Mouse (Mus musculus) brown adipose tissue, adult 24 weeks (tissue): ENCODE results near the gene Gsta2. TPM values are rescaled to one million over a fixed set of nuclear protein-coding genes. Genes with fewer than 3 reads are reported as not detected.
"Not testable (repeated sequence)": the region's sequence is repeated elsewhere in the genome, so short reads cannot be mapped to it uniquely, and the experiment has no call there.

ENCODE experiments used
- H3K27ac ChIP-seq: fragments of 200-500 bp; replicated peaks from 2 replicates; pipeline ENCODE4 v1.5.1; 2012; ENCODE audit warnings: low read depth, mild to moderate bottlenecking, low read length
- H3K4me1 ChIP-seq: fragments of 200-500 bp; 2 replicates; pipeline ENCODE4 v1.6.1; 2012; ENCODE audit warnings: low read length, mixed read lengths; ENCODE audit not compliant: control insufficient read depth, insufficient read depth, insufficient read length
- H3K4me3 ChIP-seq: fragments of 200-500 bp; 2 replicates; pipeline ENCODE4 v1.5.1; 2012; ENCODE audit warnings: low read depth, mild to moderate bottlenecking, low read length, moderate library complexity; ENCODE audit not compliant: insufficient read depth
- polyA plus RNA-seq: library from polyadenylated mRNA; stranded (reverse); fragments of >200 nt; gene quantifications from 2 replicates; pipeline ENCODE4 v1.2.4, GENCODE M21; 2012; ENCODE audit not compliant: missing spikeins, insufficient read depth, insufficient read length

Gsta2 gene
- polyA plus RNA-seq, 1 experiment: not detected

DNA sequence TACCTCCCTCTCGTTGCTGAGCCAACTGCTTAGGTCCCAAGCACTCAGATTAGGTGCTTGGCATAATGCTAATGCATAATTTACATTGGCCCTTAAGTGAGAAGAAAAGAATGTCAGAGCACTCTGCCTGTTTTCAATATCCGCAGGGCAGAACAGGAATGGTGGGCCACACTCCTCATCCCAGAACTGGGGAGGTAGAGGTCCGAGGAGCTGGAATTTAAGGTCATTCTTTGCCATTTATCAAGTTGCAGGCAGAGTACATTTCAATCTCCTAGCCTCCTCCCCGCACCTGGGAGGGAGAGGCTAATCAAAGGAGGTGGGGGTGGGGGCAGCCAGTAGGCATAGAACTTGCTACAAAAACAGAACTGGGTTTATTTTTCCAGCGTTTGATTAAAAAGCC lies 18.8 kb upstream of the Gsta2 start:
- H3K4me1 ChIP-seq: no peaks in the 10 kb centered on the region
- H3K4me3 ChIP-seq: no peak overlapping the region
- no peak overlapping the region for H3K27ac ChIP-seq

DNA sequence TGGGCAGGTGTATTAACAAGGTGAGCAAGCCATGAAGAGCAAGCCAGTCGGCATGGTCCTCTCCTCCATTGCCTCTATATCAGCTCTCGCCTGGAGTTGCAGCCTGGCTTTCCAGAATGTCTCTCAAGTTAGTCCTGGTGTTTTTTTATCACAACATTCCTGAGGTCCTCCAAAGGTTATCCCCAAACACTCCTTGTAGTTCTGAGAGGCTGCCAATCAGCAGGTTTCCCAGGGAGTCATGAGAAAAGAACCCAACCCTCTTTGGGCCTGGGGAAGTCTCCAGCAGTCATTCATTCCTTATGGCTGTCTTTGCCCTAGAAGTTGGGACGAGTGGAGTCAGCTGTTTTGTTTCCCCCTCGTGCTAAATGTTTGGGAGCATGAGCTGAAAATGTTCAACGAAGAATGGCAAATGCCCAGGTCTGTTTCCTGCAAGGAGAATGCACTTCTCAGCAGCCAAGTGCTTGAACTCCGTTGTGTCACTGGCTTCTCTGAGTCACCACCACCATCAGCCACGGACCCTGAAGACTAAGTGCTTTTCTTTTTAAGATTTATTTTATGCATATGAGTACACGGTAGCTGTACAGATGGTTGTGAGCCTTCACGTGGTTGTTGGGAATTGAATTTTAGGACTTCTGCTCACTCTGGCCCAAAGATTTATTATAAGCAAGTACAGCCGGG lies 17.4 kb upstream of the Gsta2 start:
- Histone ChIP-seq H3K4me3 (no peak overlapping the region), H3K27ac (no peak overlapping the region), H3K4me1 (no peaks in the 10 kb centered on the region)

DNA sequence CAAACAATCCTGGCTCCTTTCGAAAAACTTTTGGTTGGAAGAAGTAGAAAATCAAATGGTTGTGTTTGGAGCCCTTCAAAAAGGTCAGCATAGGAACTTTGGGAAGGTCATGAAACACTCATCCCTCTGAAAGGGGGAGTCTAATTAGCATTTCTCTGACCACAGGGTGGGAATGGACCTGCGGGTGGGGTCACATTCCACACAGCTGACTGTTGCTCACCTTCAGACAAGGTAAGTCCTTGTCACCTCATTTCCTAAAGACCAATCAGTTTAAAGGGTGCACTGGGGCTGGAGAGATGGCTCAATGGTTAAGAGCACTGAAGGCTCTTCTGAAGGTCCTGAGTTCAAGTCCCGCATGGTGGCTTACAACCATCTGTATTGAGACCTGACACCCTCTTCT lies 15.9 kb upstream of the Gsta2 start:
- H3K4me3 ChIP-seq: no peak overlapping the region
- no peaks in the 10 kb centered on the region for H3K4me1 ChIP-seq
- no peak overlapping the region for H3K27ac ChIP-seq

DNA sequence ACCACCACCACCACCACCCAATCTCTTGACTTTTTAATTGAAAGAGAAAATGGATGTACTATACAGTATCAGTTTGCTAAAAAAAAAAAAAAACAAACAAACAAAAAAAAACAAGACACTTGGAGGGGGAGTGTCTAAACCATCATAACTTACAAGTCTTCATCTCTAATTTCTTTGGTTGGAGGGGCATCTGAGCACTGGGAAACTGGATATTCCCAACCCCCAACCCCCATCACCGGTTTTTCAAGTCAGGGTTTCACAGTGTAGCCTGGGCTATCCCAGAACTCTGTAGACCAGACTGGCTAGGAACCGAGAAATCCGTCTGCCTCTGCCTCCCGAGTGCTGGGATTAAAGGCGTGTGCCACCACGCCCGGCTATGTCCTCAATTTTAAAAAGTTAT lies 14.2 kb upstream of the Gsta2 start:
- no peak overlapping the region for H3K4me3 ChIP-seq
- no peak overlapping the region for H3K27ac ChIP-seq
- H3K4me1 ChIP-seq: no peaks in the 10 kb centered on the region

DNA sequence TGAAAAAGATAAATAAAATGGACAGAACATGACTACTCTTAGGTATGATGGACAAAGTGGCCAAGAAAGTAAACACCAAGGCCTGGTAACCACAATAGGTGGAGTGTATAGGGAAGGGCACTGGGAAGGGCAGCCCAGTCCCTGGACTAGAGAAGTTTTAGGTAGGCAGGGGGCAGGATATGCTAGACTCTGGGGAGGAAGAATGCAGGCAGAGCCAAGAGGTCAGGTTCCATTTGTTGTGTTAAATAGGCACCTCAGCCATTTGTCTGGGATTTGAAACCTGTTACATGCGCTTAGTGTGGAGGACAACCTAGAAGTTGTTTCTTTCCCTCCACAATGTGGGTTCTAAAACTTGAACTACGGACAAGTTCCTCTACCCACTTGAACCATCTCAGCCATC lies 13.8 kb upstream of the Gsta2 start:
- H3K4me1 ChIP-seq: no peaks in the 10 kb centered on the region
- no peak overlapping the region for H3K27ac ChIP-seq
- no peak overlapping the region for H3K4me3 ChIP-seq

DNA sequence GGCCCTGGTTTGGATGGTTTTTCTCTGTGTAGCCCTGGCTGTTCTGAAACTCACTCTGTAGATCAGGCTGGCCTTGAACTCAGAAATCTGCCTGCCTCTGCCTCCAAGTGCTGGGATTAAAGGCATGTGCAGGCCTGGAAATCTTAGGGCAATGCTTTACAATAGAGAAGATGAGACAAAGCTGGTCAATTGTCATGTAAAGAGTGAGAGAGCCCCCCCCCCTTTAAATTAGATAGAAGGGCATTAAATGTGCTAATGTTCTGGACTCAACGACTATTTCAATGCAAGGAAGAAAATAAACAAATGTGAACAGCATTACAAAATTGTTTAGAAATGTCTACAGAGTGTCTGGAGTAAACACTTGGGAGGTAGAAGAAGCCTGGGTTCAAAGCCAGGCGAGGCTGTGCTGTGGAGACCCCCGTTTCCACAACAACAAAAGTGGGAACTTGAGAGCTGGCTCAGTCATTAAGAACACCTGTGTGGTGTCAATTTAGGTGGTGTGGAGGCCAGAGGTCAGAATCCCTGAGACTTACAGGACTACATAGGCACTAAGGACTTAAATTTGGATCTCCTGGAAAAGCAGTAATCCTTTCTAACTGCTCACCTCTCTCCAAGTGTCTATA lies 13.2 kb upstream of the Gsta2 start:
- Histone ChIP-seq H3K4me1 (no peaks in the 10 kb centered on the region), H3K27ac (no peak overlapping the region), H3K4me3 (no peak overlapping the region)

DNA sequence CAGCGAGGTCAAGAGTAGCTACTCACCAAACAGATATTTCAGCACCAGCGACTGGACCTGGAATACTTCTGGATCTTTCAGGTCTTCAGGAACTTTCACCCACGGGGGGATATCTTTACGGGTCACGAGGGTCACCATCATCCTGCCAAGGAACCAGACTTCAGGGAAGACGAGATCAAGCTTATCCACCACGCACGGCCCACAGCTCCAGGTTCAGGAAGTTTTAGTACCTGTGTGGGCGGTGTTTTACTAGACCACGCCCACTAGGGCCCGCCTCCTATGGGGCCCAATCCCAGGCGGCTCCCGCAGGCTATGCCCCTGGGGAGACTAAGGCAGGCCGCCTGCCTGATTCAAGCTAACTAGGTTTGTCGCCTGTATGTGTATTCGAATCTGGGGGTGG lies 12.4 kb upstream of the Gsta2 start, which contains the start of gene Dppa5a:
TSS of gene Dppa5a (minus strand) at position 219 of the 400 bp plus-strand sequence.
- H3K4me3 ChIP-seq, H3K4me1 ChIP-seq, H3K27ac ChIP-seq: not testable (repeated sequence)

DNA sequence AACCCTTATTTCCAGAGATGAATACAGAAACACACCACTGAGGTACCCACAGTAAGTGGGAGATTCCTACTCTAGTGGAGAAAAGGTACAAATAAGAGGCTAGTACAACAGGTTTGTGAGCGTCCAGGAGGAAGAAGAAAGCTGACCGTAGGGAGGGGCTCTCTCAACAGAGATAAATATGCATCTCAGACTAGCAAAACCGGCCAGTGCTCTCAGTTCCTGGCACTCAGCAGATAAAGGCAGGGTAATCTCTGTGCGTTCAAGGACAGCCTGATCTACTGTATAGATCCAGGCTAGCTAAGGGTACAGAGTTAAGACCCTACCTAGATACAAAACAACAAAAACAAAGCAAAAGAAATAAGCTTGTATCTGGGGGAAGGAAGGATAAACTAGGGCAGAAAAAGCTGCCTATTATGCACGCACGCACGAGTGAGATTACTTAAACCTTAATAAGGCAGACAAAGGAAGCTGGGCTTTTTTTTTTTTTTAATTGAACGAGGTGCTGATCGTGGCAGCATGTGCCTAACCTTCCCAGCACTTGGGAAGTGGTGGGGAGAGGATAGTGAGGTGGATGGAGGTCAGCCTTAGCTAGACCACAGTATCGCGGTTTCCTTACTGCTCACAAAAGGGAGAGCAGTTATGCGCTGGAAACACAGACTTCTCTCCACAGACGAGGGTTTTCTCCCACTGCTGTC lies 10.4 kb upstream of the Gsta2 start:
- no peak overlapping the region for H3K27ac ChIP-seq
- H3K4me3 ChIP-seq: no peak overlapping the region

DNA sequence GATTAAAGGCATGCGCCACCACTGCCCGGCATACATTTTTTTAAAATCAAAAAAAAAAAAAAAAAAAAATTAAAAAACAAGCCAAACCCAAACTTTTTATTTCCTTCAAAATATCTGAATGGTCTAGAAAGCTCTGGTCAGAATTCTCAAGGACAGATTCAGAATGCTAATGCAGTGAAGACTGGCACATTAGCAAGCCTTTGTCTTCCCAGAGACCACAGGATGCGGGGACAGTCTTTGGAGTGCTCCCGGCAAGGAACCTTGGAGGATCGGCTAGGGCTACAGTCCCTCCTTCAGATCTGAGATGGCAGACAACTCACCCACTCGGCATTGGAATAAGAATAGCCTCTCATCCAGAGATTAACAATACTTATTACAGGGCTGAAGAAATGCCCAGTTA lies 9.1 kb upstream of the Gsta2 start:
- Histone ChIP-seq H3K4me1 (no peaks in the 10 kb centered on the region), H3K27ac (no peak overlapping the region)

More for the DNA sequence above, 10.4 kb upstream of the Gsta2 start:
- H3K4me1 ChIP-seq: no peaks in the 10 kb centered on the region

DNA sequence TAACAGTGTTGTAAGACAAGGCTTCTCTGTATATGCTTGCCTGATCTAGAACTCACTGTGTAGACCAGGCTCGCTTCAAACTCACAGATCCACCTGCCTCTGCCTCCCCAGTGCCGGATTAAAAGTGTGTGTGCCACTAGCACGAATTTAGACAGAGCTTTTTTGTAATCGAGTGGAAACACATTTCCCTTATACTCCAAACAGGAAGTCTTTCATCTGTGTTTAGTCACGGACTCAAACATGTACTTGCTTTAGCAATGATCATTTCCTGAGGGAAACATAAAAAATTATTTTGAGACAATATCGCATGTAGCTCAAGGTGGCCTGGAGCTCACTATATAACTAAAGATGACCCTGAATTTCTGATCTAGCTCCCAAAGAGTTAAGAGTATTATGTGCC lies 7.8 kb upstream of the Gsta2 start:
- no peak overlapping the region for H3K4me3 ChIP-seq
- H3K27ac ChIP-seq: no peak overlapping the region
- no peaks in the 10 kb centered on the region for H3K4me1 ChIP-seq

More for the DNA sequence above, 9.1 kb upstream of the Gsta2 start:
- no peak overlapping the region for H3K4me3 ChIP-seq

DNA sequence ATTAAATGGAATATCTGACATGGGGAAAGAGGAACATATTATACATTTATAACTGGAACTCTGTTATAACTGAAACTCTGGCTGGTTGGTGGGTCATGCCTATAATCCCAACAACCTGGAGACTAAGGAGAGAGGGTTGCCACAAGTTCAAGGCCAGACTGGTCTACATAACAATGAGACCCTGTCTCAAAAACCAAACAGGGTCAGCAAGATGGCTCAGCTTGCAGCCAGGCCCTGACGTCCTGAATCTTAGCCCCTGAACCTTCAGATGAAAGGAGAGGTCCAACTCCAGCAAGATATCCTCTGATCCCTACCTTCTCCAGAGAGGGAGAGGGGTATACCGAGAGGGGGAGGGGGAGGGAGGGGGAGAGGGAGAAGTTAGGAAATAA lies 4.9 kb upstream of the Gsta2 start:
- Histone ChIP-seq H3K27ac (no peak overlapping the region), H3K4me3 (no peak overlapping the region), H3K4me1 (no peaks in the 10 kb centered on the region)

DNA sequence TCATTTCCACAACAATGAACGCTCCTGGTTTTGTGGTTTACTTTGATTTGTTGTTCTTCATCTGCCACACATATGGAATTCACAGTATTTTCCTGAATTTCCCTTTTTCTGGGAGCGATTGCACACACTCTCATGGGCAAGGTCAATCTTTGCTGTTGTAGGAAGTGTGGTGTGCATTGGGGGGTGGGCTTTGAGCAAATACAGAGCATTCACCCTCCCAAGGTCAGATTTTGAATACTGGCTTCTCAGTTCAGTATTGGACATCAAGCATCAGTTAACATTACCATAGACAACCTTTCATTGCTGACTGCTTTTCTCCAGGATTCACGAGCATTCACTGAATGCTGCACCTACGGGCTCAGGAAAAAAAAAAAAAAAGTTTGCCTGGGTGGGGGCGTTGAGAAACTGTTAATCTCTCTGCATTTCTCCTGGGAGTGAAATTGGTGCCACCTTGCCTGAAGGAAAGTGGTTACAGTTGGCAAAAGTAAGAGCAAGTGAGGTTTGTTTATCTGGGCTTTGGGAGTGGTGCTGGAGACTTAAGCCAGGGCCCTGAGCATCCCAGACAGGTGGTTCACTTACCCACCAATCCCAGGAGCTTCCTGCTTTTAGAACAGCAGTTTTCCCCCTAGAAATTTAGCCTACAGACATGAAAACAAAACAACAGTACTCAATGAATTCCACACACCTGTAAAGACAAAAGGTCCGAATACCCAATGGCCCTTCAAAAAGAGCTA lies 4.3 kb upstream of the Gsta2 start:
- H3K4me3 ChIP-seq: no peak overlapping the region
- no peaks in the 10 kb centered on the region for H3K4me1 ChIP-seq
- H3K27ac ChIP-seq: no peak overlapping the region

DNA sequence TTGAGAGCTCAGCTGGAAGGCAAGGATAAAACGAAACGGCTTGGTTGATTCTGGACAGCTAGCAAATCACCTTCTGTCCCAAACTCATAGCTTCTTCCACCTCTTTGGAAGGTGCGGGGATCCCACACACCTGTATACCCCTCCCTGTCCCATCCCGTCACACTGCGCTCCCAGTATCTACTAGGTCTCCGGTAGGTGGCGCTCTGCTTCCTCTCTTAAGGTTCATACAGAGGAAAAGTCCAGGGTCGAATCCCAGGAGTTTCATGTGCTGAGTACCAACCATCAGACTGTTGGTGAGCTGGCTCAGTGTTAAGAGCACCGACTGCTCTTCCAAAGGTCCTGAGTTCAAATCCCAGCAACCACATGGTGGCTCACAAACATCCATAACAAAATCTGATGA lies 2.5 kb upstream of the Gsta2 start:
- H3K27ac ChIP-seq: no peak overlapping the region
- H3K4me1 ChIP-seq: no peaks in the 10 kb centered on the region
- H3K4me3 ChIP-seq: no peak overlapping the region

DNA sequence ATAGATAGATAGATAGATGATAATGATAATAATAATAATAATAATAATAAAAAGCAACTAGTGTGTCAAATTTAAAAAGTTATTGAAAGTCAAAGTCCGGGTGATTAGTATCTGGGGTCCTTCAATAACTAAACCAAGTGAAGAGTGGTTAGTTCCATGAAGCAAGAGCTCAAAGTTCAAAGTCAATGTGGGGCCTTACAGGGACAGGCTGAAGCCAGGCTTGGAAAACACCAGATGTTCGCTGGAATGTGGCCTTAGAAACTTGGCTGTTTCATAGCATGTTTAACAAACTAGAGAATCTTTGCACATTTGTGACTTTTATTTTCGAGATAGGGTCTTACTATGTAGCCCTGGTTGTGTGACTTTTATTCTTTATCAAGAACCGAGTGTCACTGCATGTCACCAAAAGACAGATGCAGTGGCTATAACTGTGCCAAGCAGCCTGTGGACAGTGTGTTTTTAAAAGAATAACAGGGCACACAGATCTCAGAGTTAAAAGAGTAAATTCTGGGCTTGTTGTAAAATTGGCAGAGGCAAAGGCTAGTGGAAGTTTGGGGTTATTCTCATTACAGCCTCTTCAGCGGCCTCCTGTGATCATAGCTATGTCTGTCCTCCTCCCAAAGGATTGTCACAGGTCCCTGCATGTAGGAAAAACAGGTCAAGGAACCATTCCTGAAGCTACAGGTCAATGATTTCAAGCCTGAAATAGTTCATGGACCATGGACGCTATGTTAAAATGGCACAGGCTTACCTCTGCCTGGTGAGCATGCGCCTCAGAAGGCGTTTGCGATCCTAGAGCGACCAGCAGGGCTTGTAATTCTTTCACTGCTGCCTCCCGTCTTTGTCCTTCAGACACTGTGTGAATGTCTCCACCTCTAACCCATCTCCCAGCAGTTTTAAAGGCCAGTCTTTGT lies 666 bp downstream of the Gsta2 start:
- Histone ChIP-seq H3K4me3 (no peak overlapping the region), H3K4me1 (no peaks in the 10 kb centered on the region), H3K27ac (no peak overlapping the region)
